Mouse (Mus musculus) ES-E14 (cell line): Measurements from ENCODE around the gene Selenbp1. TPM values are rescaled to one million over a fixed set of nuclear protein-coding genes. Genes with fewer than 3 reads are reported as not detected.

Experiments used
- DNase-seq: peaks from one replicate; pipeline ENCODE4 v3.0.0-alpha.2; 2013; ENCODE audit warnings: low read depth, low spot score
- H3K27ac ChIP-seq: 2 replicates; pipeline ENCODE4 v1.5.1; 2012; ENCODE audit warnings: low read depth, mild to moderate bottlenecking, low read length, moderate library complexity, mixed read lengths; ENCODE audit not compliant: poor library complexity, insufficient read depth, severe bottlenecking
- H3K36me3 ChIP-seq: 2 replicates; pipeline ENCODE4 v1.6.1; 2012; ENCODE audit warnings: mild to moderate bottlenecking, low read length, moderate library complexity, mixed read lengths; ENCODE audit not compliant: control insufficient read depth, poor library complexity, insufficient read depth, severe bottlenecking
- H3K4me1 ChIP-seq, 2 experiments: fragments of 150-350 bp in 1 of 2; sonication (generic) in 1 of 2; 2 replicates each; pipeline ENCODE4 v1.6.1; 2012; ENCODE audit warnings: low read length in 2 of 2, mild to moderate bottlenecking in 1 of 2, mixed read lengths in 1 of 2; ENCODE audit not compliant: control insufficient read depth in 2 of 2, insufficient read depth in 2 of 2, poor library complexity in 1 of 2
- H3K4me3 ChIP-seq, 2 experiments: fragments of 150-350 bp in 1 of 2; sonication (generic) in 1 of 2; 2 replicates each; pipeline ENCODE4 v1.5.1; 2012; ENCODE audit warnings: low read length in 2 of 2, low read depth in 1 of 2, mild to moderate bottlenecking in 1 of 2, mixed read lengths in 1 of 2; ENCODE audit not compliant: insufficient read depth in 1 of 2, poor library complexity in 1 of 2, severe bottlenecking in 1 of 2
- H3K9ac ChIP-seq: 2 replicates; pipeline ENCODE4 v1.6.1; 2012; ENCODE audit warnings: low read depth, mild to moderate bottlenecking, low read length, mixed read lengths; ENCODE audit not compliant: poor library complexity, insufficient read depth, severe bottlenecking
- H3K9me3 ChIP-seq: fragments of 150-350 bp; sonication (generic); 2 replicates; pipeline ENCODE4 v1.6.1; 2012; ENCODE audit warnings: low read depth, mild to moderate bottlenecking, low read length; ENCODE audit not compliant: control insufficient read depth, insufficient read depth
- CHD2 ChIP-seq: IDR thresholded peaks from 2 replicates; pipeline ENCODE4 v1.6.1; 2014; ENCODE audit warnings: mild to moderate bottlenecking, low read depth, low read length, inconsistent platforms
- HCFC1 ChIP-seq: IDR thresholded peaks from 2 replicates; pipeline ENCODE4 v1.6.1; 2012; ENCODE audit warnings: low read length, inconsistent platforms, borderline replicate concordance; ENCODE audit not compliant: insufficient read depth
- MAFK ChIP-seq: IDR thresholded peaks from 2 replicates; pipeline ENCODE4 v1.6.1; 2014; ENCODE audit warnings: mild to moderate bottlenecking, low read depth, low read length, inconsistent platforms; ENCODE audit not compliant: insufficient read depth
- ZC3H11A ChIP-seq: IDR thresholded peaks from 2 replicates; pipeline ENCODE4 v1.6.1; 2012; ENCODE audit warnings: low read depth, mild to moderate bottlenecking, inconsistent platforms, low read length, borderline replicate concordance
- ZNF384 ChIP-seq: IDR thresholded peaks from 2 replicates; pipeline ENCODE4 v1.6.1; 2012; ENCODE audit warnings: low read depth, low read length, inconsistent platforms
- in situ Hi-C, 2 experiments: fragments of 600-800 bp; cut with MboI; formaldehyde crosslinking; loops; one replicate each; pipeline ENCODE4 v1.15.1; 2025; ENCODE audit warnings: low sequenced_read_pairs in 2 of 2, inconsistent platforms in 1 of 2; ENCODE audit not compliant: unreplicated experiment in 2 of 2
- total RNA-seq: library from RNA; depleted of rRNA; stranded (reverse); fragments of 300-350 nt; gene quantifications from 2 replicates; pipeline ENCODE4 v1.2.3, GENCODE M21; 2012; rRNA removed

The Selenbp1 gene
- 1.5 and 2.7 TPM in 2 replicates for total RNA-seq

DNA sequence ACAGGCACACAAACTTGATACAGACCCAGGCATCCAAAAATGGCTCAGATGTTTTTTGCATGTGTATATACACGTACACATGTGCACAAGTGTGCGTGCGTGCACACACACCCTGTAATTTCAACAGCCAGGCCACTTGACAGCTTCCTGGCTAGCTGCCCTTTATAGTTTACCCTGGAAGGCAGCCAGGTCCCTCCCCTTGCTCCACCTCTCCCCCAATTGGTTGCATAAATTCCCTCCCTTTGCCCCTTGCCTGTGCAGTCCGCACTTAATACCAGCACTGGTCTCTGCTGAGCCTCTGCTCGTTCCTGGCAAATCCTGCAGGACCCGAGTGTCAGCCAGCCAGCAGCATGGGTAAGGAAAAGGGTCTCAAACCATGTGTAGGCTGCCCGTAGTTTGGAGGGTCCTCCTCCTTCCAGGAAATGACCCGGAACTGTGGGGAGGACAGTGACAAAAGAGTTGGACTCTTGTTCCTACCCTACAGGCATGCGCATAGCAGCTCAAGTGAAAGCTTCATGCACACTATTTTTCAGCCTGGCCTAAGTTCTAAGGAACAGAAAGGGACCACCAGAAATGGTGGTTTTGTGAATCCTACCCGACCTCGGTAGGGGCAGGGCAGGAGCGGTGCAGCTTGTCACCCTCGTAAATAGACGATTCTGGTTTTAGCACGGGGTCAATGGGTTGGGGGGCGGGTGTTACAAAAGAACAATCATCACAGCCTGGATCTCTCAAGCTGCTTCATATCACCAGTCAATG is at the start of gene Selenbp1:
Selenbp1 (plus strand) TSS at position 248 of the 756 bp plus-strand sequence.
- Histone ChIP-seq H3K27ac (no peak within 1 kb of the TSS), H3K4me3 (peak within 1 kb of the TSS; percentile 10 to 53; a peak in 3 of 4 replicates), H3K9ac (0 out of 2 replicates have a peak within 1 kb of the TSS, but pooled peaks have one; percentile 14), H3K4me1 (peaks cover 1 to 11% of the 10 kb centered on the region in 2 experiments; a peak in 2 of 4 replicates), H3K9me3 (no peaks in the 10 kb centered on the region), H3K36me3 (no peaks in the 10 kb centered on the region)
- no peak for DNase-seq
- TF ChIP-seq CHD2 (no peak), ZC3H11A (no peak), HCFC1 (no peak), ZNF384 (no peak), MAFK (no peak)
- in situ Hi-C loops, result no loop called here

DNA sequence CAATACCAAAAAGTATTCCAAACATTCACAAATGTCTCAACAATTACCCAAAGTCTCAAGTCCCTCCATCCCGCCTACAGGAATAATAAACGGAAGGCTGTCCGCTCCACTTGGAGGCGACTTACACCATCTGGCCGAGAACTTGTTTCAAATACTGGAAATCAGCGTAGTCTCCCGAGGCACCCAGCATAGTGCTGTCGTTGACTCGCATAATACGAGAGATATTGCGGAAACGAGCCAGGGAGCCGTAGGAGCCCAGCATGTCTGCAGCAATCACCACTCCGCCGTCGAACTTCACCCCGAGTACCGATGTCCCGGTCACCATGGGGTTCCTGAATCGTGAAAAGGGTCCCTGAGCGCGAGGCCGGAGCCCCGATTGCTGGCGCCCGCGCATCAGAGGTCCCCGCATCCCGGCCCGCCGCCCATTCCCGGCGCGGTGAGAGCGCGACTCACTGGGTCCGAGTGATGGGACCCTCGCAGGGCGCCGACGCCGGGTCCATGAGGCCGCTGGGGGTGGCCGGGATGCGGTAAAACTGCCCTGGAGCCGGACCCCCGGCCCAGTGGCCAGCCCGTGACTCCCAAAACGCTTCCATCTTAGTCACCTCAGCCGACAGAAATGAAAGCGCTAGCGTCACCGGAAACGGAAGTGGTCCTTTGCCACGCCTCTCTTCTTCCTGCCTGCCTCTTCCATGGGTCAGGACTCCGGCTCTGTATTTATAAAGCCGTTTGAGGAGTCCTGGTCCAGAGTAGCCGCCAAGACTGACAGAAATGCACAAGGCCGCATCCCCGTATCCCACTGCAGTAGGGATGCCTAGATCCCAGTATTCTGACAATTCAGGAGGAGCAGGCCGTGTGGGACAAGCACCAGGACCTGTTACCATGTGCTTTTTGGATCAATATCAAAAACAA is 46.3 kb upstream of the Selenbp1 start, which contains the start of gene Psmb4:
Psmb4 (minus strand) TSS at position 646 of the 909 bp plus-strand sequence.
- peak within 1 kb of the TSS; percentile 93 for H3K9ac ChIP-seq
- no peaks in the 10 kb centered on the region for H3K9me3 ChIP-seq
- TF ChIP-seq ZNF384 (no peak), ZC3H11A (no peak), HCFC1 (peak; percentile 38; the same call in 1 of the 2 replicates)
- peak within 1 kb of the TSS; percentile 74; the same call in 1 of the 2 replicates for H3K27ac ChIP-seq
- in situ Hi-C loops, result no loop called here
- peaks cover 0 to 14% of the 10 kb centered on the region in 2 experiments; a peak in 2 of 4 replicates for H3K4me1 ChIP-seq
- peak; percentile 81 for DNase-seq
- H3K36me3 ChIP-seq, result peaks cover 22% of the 10 kb centered on the region
- H3K4me3 ChIP-seq, result peak within 1 kb of the TSS; percentile 91 to 100

DNA sequence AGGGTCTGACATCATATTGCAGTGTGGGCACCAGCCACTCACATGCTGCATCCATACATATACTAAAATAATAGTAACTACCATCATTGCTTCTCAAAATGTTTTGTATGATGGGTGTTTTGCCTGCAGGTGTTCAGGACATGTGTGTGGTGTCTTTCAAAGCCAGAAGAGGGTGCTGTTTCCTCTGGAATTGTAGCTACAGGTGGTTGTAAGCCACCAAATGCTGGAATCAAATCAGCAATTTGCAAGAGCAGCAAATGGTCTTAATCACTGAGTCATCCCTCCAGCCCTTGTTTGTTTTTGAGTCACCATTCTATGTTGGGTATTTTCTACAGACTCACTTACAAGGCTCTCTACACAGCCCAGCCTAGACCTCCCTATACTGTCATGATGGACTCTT is 44.3 kb upstream of the Selenbp1 start:
- no peaks in the 10 kb centered on the region for H3K9me3 ChIP-seq
- peak; percentile 51 for DNase-seq
- in situ Hi-C loops, result no loop called here

DNA sequence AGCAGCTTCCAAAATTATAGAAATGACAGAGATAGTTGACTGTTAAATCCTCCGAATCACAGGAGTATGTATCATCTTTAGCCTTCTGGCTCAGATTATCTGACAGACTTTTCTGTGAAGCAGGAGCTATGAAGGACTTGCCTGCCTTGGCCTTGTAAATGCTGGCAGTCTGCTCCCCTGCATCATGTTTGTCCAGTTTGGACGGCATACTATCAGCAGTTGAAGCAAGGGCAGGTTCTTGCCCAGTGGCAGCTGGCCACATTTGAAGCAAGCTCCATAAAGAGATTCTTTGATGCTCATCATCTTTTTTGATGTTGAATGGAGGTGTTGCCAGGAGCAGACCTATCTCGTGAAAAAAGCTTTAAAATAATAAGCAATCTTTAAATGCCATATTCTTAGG is 38.8 kb upstream of the Selenbp1 start:
- no peaks in the 10 kb centered on the region for H3K9me3 ChIP-seq
- TF ChIP-seq ZNF384, result no peak
- H3K4me3 ChIP-seq, result no peak overlapping the region
- no peaks in the 10 kb centered on the region for H3K4me1 ChIP-seq
- DNase-seq, result no peak
- no peak overlapping the region for H3K9ac ChIP-seq
- in situ Hi-C loops, result no loop called here
- no peak overlapping the region for H3K27ac ChIP-seq
- H3K36me3 ChIP-seq, result no peaks in the 10 kb centered on the region

More for the DNA sequence above, 44.3 kb upstream of the Selenbp1 start:
- Histone ChIP-seq H3K9ac (no peak overlapping the region), H3K4me1 (peaks cover 0 to 13% of the 10 kb centered on the region in 2 experiments; a peak in 2 of 4 replicates), H3K36me3 (peaks cover 17% of the 10 kb centered on the region), H3K4me3 (no peak overlapping the region), H3K27ac (no peak overlapping the region)
- no peak for TF ChIP-seq HCFC1
- TF ChIP-seq MAFK, result peak; percentile 57; the same call in 1 of the 2 replicates
